Mouse (Mus musculus): Measurements from ENCODE around the gene Arhgap17. TPM values are rescaled to one million over a fixed set of nuclear protein-coding genes. Genes with fewer than 3 reads are reported as not detected.

Arhgap17 gene
- 105 and 107 TPM in 2 replicates for total RNA-seq (2017)

GRCm38 (mm10) chr7:123369759-123370481 lies at the start of gene Arhgap17, which contains the start of gene Lcmt1:
Arhgap17 (minus strand) TSS chr7:123369915.
Lcmt1 (plus strand) TSS chr7:123369784.
- peak; percentile 87 for ATAC-seq (ENCODE audit: extremely low read depth, insufficient number of reproducible peaks, low FRiP score, poor library complexity, severe bottlenecking)

DNA sequence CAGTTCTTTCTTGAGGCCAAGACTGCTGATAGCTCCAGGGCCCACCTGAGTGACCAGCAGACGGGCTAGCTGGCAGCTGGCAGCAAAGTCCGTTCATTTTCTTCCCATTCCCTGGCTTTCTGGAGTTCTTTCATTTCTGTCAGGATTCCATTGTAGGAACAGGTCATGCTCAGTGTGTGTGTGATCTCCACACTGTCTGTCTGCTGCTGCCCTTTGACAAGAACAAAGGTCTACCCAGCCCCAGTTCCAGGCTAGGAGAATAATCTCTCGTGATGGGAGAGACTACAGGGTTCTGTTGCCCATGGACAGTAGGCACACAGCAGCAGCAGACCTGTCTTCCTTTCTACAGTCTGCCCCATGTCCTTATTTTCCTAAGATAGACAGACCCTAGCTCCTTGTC lies 47.9 kb upstream of the Arhgap17 start:
- no peak for ATAC-seq (ENCODE audit: extremely low read depth, insufficient number of reproducible peaks, low FRiP score, poor library complexity, severe bottlenecking)

- no peak for ATAC-seq (ENCODE audit: extremely low read depth, insufficient number of reproducible peaks, low FRiP score, poor library complexity, severe bottlenecking)
Measured at GRCm38 (mm10) chr7:123416803-123417202, 47.1 kb upstream of the Arhgap17 start.

GRCm38 (mm10) chr7:123412143-123412542 lies 42.4 kb upstream of the Arhgap17 start:
- no peak for ATAC-seq (ENCODE audit: extremely low read depth, insufficient number of reproducible peaks, low FRiP score, poor library complexity, severe bottlenecking)

DNA sequence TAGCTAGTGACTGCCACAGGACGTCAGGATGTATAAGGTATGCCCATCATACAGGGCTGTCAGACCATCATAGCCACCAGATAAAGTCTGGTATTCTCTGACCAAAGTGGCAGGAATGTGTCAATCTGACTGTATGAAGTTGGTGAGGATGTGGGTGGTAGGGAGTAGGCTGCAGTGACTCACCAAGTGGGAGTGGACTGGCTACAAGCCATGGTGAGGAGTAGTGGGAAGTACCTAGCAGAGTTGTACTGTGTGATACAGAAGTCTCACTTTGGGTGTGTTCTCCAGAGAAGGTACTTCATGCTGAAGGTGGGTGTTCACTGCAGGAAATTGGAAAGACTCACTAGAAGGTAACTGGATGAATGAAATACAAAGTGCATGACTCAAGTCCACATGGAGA lies 41.4 kb upstream of the Arhgap17 start:
- peak; percentile 63; the same call in 1 of the 2 replicates for ATAC-seq (ENCODE audit: extremely low read depth, insufficient number of reproducible peaks, low FRiP score, poor library complexity, severe bottlenecking)

DNA sequence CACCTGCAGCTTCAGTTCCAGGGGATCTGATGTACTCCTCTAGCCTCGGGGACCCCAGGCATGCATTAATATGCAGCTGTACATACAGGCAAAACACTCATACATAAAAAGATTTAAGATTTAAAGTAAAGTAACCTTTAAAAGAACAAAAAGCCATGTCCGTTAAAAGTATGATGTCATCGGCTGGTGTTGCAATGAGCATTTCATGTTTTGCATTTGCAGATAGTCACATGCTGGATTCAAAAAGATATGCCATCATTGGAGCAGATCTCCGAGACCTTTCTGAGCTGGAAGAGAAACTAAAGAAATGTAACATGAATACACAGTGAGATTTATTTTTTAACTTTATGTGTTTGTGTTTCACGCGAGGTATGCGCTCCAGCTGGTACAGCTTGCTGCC lies 40.8 kb upstream of the Arhgap17 start:
- ATAC-seq (ENCODE audit: extremely low read depth, insufficient number of reproducible peaks, low FRiP score, poor library complexity, severe bottlenecking), result no peak

- no peak for ATAC-seq (ENCODE audit: extremely low read depth, insufficient number of reproducible peaks, low FRiP score, poor library complexity, severe bottlenecking)
Measured at GRCm38 (mm10) chr7:123406988-123407387, 37.3 kb upstream of the Arhgap17 start.

- ATAC-seq (ENCODE audit: extremely low read depth, insufficient number of reproducible peaks, low FRiP score, poor library complexity, severe bottlenecking), result no peak
Measured at GRCm38 (mm10) chr7:123405619-123406018, 35.9 kb upstream of the Arhgap17 start.

DNA sequence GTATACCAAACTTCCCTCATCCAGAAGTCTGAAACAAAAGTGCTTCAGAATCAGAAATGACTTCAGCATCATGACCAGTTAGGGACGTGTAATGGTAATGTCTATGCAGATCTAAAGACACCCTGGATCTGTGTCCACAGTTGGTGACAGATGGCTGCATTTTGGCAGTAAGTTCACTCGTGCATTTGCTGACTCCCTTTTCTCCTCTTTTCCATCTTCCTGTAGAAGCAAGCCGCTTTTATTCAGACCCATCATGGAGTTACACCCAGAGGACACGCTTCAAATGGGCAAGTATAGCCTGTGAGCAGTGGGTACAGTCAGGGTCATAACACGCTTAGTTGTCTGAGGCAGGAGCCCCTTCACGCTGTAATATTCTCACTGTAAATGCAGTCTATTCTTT lies 34.5 kb upstream of the Arhgap17 start:
- ATAC-seq (ENCODE audit: extremely low read depth, insufficient number of reproducible peaks, low FRiP score, poor library complexity, severe bottlenecking), result no peak

- no peak for ATAC-seq (ENCODE audit: extremely low read depth, insufficient number of reproducible peaks, low FRiP score, poor library complexity, severe bottlenecking)
Measured at GRCm38 (mm10) chr7:123401121-123401520, 31.4 kb upstream of the Arhgap17 start.

DNA sequence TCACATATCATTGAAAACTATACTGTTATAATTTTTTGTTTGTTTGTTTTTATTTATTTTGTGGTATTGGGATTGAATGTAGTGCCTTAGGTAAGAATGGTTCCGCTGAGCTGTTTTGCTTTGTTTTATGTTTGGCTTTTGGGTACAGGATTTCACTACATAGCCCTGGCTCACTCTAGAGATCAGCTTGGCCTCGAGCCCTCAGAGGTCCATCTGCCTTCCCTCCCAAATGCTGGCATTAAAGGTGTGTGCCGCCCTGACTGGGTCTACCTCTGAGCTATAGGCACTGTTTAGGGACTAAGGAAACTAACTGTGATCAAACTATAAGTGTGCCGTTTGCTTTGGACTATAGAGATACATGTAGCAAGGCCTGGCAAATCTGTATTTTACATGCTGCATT lies 29.6 kb upstream of the Arhgap17 start:
- no peak for ATAC-seq (ENCODE audit: extremely low read depth, insufficient number of reproducible peaks, low FRiP score, poor library complexity, severe bottlenecking)

DNA sequence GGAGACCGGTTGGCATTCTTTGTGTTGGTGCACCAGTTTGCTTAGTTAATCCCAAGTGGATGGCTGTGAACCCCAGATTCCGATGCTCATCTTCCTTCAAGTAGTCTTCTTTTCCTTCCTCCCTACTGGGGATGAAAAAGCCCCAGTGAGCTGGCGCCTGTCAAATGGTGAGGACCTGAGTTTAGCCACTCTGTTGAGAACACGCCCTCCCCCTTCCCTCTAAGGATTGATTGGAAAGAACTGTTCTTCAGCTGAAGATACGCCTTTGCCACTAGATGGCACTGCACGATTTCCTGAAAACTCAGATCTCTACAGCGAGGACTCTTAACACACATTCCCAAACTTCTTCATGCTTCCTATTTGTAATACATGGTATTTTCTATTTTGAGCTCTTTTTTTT lies 29.1 kb upstream of the Arhgap17 start:
- peak; percentile 46; the same call in 1 of the 2 replicates for ATAC-seq (ENCODE audit: extremely low read depth, insufficient number of reproducible peaks, low FRiP score, poor library complexity, severe bottlenecking)

GRCm38 (mm10) chr7:123397931-123398330 lies 28.2 kb upstream of the Arhgap17 start:
- ATAC-seq (ENCODE audit: extremely low read depth, insufficient number of reproducible peaks, low FRiP score, poor library complexity, severe bottlenecking), result no peak

- ATAC-seq (ENCODE audit: extremely low read depth, insufficient number of reproducible peaks, low FRiP score, poor library complexity, severe bottlenecking), result 0 out of 2 replicates have a peak, but pooled peaks have one; percentile 42
Measured at GRCm38 (mm10) chr7:123397369-123397768, 27.7 kb upstream of the Arhgap17 start.

DNA sequence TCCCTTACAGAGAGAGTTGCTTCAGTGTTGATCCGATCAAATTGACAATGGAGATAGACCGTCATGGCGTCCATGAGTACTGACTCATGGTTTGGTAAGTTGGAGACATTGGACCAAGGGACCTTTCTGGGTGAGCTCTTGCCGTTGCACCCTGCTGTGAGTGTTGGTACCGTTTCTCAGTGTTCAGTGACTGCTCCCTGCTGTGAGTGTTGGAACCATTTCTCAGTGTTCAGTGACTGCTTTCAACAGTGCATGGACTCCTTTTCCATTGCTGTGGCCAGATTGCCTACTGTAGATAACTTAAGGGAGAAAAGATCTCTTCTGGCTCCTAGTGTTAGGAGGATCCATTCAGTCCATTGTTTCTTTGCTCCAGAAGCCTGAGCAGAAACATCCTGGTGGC lies 27.2 kb upstream of the Arhgap17 start:
- no peak for ATAC-seq (ENCODE audit: extremely low read depth, insufficient number of reproducible peaks, low FRiP score, poor library complexity, severe bottlenecking)

GRCm38 (mm10) chr7:123394271-123394670 lies 24.6 kb upstream of the Arhgap17 start:
- no peak for ATAC-seq (ENCODE audit: extremely low read depth, insufficient number of reproducible peaks, low FRiP score, poor library complexity, severe bottlenecking)

- ATAC-seq (ENCODE audit: extremely low read depth, insufficient number of reproducible peaks, low FRiP score, poor library complexity, severe bottlenecking), result no peak
Measured at GRCm38 (mm10) chr7:123389686-123390280, 20.1 kb upstream of the Arhgap17 start.

GRCm38 (mm10) chr7:123385693-123386407 lies 16.1 kb upstream of the Arhgap17 start:
- ATAC-seq (ENCODE audit: extremely low read depth, insufficient number of reproducible peaks, low FRiP score, poor library complexity, severe bottlenecking), result no peak

- peak; percentile 100 for ATAC-seq (ENCODE audit: extremely low read depth, insufficient number of reproducible peaks, low FRiP score, poor library complexity, severe bottlenecking)
Measured at GRCm38 (mm10) chr7:123377443-123378400, 8.0 kb upstream of the Arhgap17 start.

All from neutrophil, adult 5-6 weeks (primary cell).